Mouse (Mus musculus) thymus, postnatal 36 days (tissue): Measurements from ENCODE around the gene Ankrd11.
A peak's percentile ranks its signal among the peaks of the same experiment; 100 is the strongest.

Experiments used
- DNase-seq, 2 experiments: peaks; one replicate each; pipeline ENCODE4 v3.0.0; 2022; ENCODE audit warnings: mixed read lengths in 2 of 2

The Ankrd11 gene

GRCm38 (mm10) chr8:122924091-122924490 lies 118.0 kb downstream of the Ankrd11 start:
- DNase-seq: no peak

GRCm38 (mm10) chr8:122923431-122924090 lies 118.5 kb downstream of the Ankrd11 start:
- no peak for DNase-seq

- no peak for DNase-seq
These were observed 119.1 kb downstream of the Ankrd11 start for GRCm38 (mm10) chr8:122922945-122923344.

GRCm38 (mm10) chr8:122920890-122921289 lies 121.2 kb downstream of the Ankrd11 start:
- DNase-seq: no peak

GRCm38 (mm10) chr8:122918438-122919107 lies 123.5 kb downstream of the Ankrd11 start:
- DNase-seq: no peak

GRCm38 (mm10) chr8:122917531-122918392 lies 124.3 kb downstream of the Ankrd11 start:
- DNase-seq: no peak

- DNase-seq: no peak
These were observed 125.3 kb downstream of the Ankrd11 start for GRCm38 (mm10) chr8:122916766-122917165.

GRCm38 (mm10) chr8:122912871-122913270 lies 129.2 kb downstream of the Ankrd11 start:
- DNase-seq: no peak

GRCm38 (mm10) chr8:122912150-122912549 lies 129.9 kb downstream of the Ankrd11 start:
- DNase-seq: no peak

- DNase-seq: peak; percentile 74 to 78
These were observed 135.5 kb downstream of the Ankrd11 start for GRCm38 (mm10) chr8:122906463-122907021.

- DNase-seq: no peak
These were observed 136.7 kb downstream of the Ankrd11 start for GRCm38 (mm10) chr8:122905346-122905745.

GRCm38 (mm10) chr8:122904496-122904895 lies 137.6 kb downstream of the Ankrd11 start:
- DNase-seq: no peak

- no peak for DNase-seq
These were observed 139.1 kb downstream of the Ankrd11 start for GRCm38 (mm10) chr8:122903002-122903401.

- DNase-seq: no peak
These were observed 139.5 kb downstream of the Ankrd11 start for GRCm38 (mm10) chr8:122902581-122902980.

GRCm38 (mm10) chr8:122901892-122902515 lies 140.1 kb downstream of the Ankrd11 start:
- no peak for DNase-seq

- DNase-seq: no peak
These were observed 140.6 kb downstream of the Ankrd11 start for GRCm38 (mm10) chr8:122901476-122901875.

GRCm38 (mm10) chr8:122899085-122899484 lies 143.0 kb downstream of the Ankrd11 start:
- no peak for DNase-seq

GRCm38 (mm10) chr8:122898473-122898872 lies 143.6 kb downstream of the Ankrd11 start:
- peak in 1 of 2 experiments; percentile 2 for DNase-seq

GRCm38 (mm10) chr8:122898018-122898417 lies 144.1 kb downstream of the Ankrd11 start:
- DNase-seq: no peak

- DNase-seq: no peak
These were observed 144.9 kb downstream of the Ankrd11 start for GRCm38 (mm10) chr8:122897200-122897599.

- peak in 1 of 2 experiments; percentile 17 for DNase-seq
These were observed 145.8 kb downstream of the Ankrd11 start for GRCm38 (mm10) chr8:122896317-122896716.

- no peak for DNase-seq
These were observed 148.6 kb downstream of the Ankrd11 start for GRCm38 (mm10) chr8:122893451-122893850.

GRCm38 (mm10) chr8:122891440-122891839 lies 150.6 kb downstream of the Ankrd11 start:
- no peak for DNase-seq
